Mouse (Mus musculus) neural tube, embryonic 10.5 days (tissue): Measurements from ENCODE around the gene Ift172.

Source experiments
- DNase-seq: peaks from one replicate; pipeline ENCODE4 v3.0.0-alpha.2; 2017; ENCODE audit warnings: low spot score; ENCODE audit errors: extremely low spot score

Gene Ift172

DNA sequence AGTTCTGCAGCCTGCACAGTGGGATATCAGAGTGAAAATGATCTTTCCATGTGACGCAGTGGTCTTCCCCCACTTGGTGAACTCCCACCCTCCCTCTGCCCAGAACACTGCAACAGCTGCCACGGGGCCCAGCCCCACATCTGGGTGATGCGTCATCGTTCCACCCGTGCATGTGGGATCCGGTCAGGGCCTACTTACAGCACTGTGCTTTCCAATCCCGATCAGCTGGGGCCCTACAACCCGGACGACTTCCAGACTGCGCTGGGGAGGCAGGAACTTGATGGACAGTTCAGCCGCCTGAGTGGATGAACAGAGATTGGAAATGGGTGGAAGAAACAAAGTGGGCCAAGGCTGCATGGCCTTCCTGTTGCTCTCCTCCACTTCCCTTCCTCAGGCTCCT is 33.3 kb downstream of the Ift172 start:
- no peak for DNase-seq

DNA sequence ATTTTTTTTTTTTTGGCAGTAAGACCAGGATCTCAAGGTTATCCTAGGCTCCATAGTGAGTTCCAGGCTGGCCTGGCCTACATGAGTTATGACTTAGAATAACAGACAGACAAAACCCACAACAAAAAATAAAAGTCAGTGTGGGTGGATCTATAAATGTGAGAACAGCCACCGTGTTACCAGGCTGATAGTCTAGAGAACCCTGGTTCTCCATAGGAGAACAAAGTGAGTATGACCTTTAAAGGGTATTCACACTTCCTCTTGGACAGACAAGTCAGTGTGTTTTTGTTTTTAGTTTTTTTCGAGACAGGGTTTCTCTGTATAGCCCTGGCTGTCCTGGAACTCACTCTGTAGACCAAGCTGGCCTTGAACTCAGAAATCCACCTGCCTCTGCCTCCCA is 34.9 kb downstream of the Ift172 start:
- no peak for DNase-seq

DNA sequence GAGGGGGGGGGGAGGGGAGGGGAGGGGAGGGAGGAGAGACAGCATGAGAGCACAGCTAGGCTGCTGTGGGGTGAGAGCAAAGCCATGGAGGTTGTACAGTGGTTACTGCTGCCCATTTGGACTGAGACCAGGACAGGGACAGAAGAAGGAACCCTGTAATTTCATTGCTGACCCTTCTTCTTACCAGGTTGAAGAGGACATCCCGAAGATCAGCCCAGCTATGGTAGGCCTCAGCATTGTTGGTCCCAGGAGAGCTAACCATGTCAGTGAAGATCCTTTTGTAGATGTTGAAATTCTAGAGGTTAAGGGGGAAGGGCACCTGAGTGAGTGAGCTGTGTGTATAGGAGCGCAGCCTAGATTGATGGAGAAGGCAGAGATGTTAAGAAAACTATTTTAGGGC is 35.5 kb downstream of the Ift172 start:
- no peak for DNase-seq

DNA sequence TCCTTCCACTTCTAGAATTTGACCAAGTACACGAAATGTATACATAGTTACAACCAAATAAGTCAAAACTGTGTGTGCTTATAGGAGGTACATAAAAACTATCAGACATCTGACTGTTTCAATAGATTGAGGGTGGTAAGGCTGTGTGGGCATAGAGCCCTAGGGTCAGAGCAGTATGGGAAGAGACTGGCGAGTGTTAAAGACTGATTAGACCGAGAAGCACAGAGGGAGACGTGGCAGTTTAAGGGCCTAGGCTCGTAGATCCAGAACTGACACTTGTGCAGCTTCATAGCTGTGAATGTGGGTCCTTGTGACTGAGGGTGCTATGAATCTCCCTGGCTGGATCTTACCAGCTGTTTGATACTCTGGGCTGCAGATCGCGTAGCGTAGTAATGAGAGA is 36.0 kb downstream of the Ift172 start:
- no peak for DNase-seq

DNA sequence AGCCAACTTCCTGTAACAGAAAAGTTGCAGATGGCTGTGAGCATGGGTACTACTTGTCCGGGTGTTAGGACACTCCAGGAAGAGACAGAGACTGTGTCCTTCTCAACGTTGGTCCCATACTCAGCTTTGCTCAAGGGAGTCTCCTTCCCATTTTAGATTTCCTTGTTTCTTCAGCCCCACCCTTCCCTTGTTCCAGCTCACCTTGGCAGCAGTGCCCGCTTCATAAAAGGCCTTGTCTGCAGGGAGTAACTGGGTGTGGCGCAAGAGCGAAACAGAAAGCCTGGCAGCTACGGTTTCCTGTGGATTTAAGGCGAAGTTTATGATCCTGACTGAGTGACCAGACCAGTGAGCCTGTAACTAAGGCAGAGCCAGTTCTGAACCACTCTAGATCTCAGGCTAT is 36.5 kb downstream of the Ift172 start:
- no peak for DNase-seq

DNA sequence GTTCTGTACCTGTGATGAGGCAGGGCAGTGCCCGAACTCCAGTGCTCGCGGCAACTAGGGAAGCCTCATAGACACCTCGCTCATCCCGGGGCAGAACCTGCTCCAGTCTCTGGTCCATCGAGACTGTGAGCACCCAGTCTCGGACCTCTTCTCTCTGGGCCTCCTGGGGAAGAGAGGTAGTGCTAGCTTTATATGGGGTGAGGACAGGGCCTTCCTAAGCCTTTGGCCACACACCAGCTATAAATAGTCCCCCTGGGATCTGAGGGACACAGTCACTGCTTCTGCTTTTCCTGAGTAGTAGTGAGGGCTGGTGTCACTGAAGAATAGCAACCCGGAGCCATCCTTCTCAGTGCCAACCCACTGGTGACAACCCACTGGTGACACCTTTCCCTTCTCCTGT is 37.1 kb downstream of the Ift172 start:
- DNase-seq = no peak

DNA sequence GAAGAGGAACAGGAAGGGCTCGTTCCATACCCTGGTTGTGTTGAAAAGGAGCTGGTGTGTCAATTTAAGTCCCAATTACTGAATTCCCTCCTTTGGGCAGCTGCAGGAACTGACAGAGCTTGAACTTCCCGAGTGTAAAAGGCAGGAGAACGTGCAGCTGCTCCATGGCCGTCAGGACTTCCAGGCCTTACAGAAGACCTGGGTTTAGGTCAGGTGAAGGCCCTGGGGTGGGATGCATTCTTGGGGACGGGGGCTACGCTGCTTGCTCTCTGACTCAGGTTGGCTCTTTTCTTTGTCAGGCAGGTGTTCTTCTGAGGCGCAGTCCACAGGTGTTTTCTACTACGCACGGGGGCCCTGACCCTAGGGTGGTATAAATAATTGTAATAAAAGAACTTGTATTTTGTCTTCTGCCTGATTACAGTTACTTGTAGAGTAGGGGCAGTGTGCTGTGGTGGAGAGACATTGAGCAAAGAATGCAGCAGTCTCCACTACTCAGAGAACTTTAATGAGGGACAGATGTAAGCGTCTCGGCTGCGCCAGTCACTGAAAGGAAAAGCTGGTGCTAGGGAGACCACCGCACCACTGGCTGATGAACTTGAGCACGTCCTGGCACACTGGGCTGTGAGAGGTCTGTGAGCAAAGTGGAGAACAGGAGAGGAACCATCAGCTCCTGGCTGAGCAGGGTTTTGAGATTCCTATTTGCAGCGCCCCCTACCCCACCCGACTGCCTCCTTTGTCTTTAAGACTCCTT is 37.9 kb downstream of the Ift172 start:
- no peak for DNase-seq

DNA sequence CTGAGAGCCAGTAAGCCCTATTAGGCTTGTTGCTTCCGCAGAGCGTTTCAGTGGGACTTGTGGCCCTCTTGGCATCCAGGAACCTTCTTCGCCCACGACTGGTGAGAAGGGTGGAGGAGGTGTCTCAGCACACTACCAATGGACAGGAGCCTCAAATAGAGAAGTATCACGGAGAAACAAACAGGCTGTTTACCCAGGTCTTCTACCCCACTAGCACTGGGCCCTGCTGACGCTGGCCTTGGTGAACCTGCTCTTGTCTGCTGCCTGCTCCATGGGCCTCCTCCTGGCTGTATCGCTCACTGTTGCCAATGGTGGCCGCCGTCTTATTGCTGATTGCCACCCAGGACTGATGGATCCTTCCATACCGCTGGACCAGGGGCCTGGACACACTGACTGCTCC is 38.8 kb downstream of the Ift172 start:
- DNase-seq = peak; percentile 20

DNA sequence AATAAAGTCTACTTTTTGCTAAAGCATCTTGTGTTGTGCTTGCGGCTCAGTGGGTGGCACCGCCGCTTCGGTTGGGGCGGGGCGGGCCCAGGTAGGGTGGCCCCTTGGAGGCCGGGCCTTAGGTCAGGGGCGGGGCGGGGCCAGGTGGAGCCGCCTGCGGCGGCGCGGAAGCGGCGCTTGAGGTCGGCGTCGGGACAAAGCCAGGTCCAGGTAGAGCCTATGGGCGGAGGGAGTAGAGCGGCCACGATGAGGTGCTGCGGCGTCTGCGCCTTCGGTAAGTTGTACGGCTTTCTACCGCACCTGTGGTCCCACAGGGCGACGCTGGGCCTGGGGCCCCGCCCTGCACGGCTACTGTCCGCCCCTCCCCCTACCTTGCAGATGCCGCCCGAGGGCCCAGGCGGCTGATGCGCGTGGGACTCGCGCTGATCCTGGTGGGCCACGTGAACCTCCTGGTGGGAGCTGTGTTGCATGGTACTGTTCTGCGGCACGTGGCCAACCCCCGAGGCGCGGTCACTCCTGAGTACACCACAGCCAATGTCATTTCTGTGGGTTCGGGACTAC is 39.3 kb downstream of the Ift172 start, which contains the start of gene Krtcap3:
Krtcap3 (plus strand) TSS at position 151 of the 561 bp plus-strand sequence.
- DNase-seq = peak; percentile 45

DNA sequence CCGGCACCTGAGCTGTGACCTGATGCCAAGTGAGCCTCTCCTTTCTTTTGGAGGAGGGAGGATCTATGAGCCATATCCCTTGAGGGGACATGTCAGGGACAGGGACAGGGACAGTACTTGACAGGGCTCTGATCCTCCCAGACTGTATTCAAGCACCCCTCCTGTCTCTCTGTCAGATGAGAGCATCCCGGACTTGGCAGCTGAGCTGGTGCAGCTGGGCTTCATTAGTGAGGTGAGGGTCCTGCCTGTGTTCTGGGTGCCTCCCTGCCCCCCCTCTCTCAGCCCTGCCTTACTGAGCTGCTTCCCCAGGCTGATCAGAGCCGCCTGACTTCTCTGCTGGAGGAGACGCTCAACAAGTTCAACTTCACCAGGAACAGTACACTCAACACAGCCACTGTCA is 40.2 kb downstream of the Ift172 start:
- DNase-seq = peak; percentile 27

DNA sequence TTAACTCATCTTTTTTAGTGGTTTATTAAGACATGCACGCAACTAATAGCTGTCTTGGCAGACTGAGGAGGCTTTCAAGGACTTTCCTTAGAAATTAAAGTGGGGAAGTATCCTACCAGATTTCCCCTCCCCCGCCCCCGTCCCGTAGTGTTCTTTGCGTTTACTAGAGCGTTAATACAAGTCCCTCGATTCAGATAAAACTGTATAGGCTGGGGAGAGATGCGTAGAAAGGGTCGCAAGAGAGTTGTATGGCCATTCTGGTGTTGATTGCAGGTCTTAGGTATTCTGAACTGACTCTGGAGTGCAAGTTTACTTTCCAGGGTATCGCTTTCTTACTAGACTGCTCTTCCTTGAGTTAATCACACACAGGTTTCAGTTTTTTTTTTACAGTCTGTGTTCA is 48.7 kb downstream of the Ift172 start:
- no peak for DNase-seq

DNA sequence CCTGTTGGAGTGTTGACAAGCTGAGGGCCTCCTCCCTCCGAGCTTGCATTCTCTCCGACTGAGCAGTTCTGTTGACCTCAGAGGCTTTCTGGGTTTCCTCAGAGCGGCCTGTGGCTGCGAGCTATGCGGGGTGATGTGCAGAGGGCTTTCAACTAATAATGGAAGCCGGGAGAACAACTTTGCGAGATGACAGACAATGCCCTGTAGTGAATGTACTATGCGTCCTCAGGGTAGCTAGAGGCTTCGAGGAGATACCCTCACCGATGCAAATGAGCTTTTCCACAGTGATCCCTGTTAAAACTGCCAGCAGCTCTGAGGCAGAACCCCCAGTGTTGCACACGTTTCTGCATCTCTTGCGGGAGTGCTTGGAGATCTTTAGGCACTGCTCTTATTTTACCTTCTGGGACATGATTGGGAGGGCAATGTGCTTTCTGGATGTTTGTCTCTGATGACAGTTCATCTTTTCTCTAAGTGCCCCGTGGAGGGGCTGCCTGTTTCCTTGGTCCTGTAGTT is 49.3 kb downstream of the Ift172 start:
- DNase-seq = no peak

DNA sequence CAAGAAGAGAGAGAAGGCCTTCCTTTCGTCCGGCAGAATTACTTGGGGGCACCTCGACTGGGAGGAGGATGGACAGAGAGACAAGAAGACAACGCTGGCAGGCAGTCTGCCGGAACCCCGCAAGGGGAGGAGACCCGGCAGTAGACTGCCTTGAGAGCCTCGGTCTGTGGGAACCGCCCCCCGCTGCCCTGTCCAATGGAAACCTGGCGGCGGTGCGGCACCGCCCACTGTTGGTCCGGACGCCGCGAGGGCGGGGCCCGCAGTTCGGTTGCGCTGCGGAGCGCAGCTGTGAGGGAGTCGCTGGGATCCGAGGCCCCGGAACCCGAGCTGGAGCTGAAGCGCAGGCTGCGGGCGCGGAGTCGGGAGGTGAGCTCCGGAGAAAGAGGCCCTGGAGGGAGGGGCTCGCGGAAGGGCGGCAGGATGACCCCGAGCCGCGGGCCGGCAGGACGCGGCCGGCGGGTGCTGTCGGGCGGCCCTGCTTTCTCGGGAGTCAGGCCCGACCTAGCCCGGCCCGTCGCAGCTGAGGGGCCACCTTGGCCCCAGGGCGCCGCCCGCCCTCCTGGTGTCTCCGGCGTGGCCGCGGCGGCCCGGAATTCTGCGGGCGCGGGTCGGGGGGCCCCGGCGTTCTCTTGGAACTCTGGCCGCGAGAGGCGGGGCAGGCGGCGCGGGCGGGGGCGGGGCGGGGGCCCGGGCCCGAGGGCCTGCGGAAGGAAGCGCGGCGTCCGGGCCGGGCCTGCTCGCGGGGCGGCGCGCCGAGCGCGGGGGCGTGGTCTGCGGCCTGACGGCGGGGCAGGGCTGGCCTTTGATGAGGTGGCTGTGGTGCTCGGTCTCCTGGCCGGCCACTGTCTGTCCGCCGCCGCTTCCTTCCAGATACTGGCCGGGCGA is 50.0 kb downstream of the Ift172 start, which contains the start of the genes Nrbp1 and Gm9970:
Nrbp1 (plus strand) TSS at position 228 of the 885 bp plus-strand sequence.
Gm9970 (minus strand) TSS at position 596 of the 885 bp plus-strand sequence.
- DNase-seq = peak; percentile 93

DNA sequence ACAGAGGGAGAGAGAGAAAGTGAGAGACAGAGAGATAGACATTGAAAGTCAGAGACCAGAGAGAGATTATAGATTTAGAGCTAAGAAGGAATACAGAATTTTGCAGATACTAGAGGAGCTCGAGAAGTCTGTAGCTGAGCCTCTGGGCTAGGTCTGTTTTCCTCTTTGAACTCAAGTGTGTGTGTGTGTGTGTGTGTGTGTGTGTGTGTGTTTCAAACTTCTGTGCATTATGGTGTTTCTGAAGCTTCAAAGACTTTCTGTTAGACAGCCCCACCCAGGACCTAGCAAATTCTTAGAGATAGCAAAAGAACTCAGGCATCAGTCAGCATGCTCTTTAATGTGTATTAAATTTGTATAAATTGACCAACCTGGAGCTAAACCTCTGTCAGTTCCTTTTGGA is 64.3 kb downstream of the Ift172 start:
- DNase-seq = no peak

DNA sequence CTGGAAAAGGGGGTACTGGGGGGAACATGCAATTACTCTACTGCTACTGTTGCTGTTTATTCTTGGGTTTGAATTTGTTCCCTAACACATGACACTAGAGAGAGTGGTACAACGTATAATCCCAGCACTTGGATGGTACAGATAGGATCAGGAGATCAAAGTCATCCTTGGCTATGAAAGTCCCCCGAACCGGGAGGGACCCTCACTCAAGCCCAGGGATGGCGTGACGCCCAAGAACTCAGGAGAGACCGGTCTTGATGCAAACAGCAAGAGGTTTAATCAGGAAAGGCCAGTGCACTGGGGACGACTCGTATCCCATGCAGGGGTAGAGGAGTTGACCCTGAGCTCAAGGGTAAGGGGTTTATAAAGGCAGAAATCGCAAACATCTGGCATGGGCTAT is 68.2 kb downstream of the Ift172 start:
- no peak for DNase-seq

DNA sequence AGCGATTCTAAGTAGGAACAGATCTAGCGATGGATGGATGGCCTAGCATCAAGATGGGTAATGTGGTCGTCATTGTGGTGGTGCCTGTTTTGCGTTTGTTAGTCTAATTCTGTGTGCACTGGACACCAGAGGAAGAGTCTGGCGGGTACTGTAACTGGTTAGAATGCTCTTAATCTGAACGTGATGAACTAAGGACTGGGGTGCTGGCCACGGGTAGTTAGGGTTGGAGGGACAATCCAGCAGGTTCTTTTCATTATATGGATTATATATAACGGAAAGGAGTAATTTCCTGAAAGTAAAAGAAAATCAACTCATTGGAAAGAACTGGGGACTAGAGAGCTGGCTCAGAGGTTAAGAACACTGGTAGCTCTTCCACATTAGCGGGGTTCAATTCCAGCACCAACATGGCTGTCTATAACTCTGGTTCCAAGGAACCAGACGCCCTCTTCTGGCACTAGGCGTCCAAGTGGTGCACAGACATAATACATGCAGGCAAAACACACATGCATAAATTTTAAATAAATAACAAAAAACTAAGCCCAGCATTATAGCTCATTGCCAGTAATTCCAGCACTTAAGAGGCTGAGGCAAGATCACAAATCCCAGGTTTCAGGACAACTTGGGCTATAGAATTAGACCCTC is 69.5 kb downstream of the Ift172 start:
- DNase-seq = peak; percentile 30

DNA sequence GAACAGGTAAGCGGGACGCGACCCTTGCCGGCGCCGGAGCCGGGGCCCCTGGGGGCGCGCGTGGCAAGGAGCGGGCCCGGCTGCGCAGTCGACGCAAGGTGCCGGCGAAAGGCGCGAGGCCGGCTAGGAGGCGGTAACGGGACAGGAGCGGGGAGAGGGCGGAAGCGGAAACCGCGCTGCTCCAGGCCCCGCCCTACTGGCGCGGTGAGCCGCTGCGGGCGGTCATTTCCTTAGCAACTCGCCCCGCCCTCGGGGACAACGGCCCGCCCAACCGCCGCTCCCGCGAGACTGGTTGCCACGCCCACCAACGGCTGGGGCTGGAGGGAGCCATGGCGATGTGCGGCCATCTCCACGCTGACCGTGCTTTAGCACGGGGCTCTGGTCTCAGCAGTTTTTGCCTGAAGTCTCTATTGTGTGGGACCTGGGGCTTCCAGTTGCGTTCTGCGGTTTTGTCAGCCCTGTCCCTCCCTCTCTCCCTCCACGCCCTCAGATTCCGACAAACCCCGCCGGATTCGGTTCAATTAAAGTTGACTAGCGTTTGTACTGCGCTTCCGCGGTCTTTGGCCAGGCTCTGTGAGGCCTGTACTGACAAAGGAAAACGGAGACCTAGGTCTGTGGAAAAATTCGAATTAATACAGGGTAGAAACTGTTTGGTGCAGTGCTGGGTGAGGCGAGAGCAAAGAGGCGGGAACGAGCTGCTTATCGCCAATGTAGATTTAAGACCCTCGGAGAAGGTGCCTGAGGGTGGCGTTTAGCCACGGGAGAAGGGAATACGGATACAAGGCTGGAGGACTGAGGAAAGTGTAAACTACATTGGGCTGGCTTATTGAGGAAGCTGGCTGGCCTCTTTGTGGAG is 70.2 kb downstream of the Ift172 start, which contains the start of gene Ppm1g:
Ppm1g (minus strand) TSS at position 240 of the 856 bp plus-strand sequence.
- peak; percentile 98 for DNase-seq

DNA sequence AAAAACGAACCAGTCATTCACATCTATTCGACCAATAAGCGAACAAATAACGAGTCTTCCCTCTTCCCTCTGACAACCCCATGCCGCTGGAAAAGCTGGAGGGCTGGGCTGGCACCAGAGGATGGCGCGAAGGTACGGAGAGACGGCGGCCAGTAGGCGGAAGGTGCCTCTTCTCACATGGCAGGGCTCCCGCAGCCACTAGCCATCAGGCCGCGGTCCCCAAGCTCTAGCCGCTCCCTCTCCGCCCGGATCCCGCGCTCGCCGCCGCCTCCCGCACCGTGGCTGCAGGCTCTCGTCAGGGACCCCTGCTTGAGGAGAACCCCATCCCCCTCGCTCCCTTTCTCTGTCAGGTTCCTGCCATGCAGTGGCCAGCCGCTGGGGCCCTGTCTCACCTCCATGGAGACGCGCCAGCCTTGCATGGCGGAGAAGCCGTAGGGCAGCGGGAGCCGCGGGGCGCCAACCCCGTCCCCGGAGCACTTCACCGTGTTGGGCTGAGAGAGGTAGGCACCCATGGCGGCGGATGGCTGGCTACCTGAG is 70.9 kb downstream of the Ift172 start:
- no peak for DNase-seq

DNA sequence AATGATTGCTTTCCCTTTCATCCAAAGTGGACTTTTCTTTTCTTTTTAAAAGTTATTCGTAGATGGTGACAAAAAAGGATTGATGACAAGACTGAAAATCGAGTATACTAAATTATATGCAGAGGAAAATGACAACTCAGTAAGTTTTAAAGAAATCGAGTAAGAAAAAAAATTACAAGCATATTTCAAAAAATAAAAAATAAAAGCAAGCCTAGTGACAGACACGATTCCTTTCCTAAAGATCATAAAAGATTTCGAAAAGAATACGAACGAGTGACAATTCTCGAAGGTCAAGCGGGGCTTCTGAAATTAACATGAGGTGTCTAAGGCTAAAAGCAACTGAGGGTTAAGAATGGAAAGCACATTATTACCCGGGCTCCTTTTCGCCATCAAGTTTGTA is 71.4 kb downstream of the Ift172 start:
- DNase-seq = no peak

DNA sequence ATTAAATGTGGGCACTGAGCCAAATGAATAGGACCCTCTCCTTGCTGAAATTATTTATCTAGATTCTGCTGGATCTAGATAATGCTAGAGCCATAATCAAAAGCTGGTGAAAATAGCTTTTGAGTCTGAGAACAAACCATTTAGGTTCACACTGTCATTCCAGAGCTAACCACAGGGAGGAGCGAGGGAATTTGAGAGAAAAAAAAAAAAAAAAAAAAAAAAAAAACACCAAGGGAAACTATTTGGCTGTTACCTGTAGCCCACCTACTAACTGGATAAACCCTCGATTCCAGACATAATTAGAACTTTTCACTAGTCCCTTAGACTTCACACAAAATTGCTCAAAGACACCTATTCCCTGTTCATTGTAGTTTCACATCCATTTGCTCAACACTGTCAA is 71.8 kb downstream of the Ift172 start:
- no peak for DNase-seq
